Mouse (Mus musculus): Measurements from ENCODE around the gene Sfxn2. TPM values are rescaled to one million over a fixed set of nuclear protein-coding genes. Genes with fewer than 3 reads are reported as not detected.

Gene Sfxn2
- total and polyA plus RNA-seq, 3 experiments: 2.3 to 3.6 (median 2.4) TPM

- 77% methylated on average over 10 of the region's 10 CpGs for WGBS
- Histone ChIP-seq H3K4me1 (ENCODE audit: control insufficient read depth, insufficient read depth, low read length) (peaks cover 34% of the 10 kb centered on the region), H3K4me3 (no peak overlapping the region), H3K9ac (ENCODE audit: low read depth, low read length) (no peak overlapping the region), H3K27me3 (ENCODE audit: control insufficient read depth, insufficient read depth, low read length) (no peaks in the 10 kb centered on the region), H3K36me3 (ENCODE audit: control insufficient read depth, insufficient read depth, low read length) (no peaks in the 10 kb centered on the region), H3K79me2 (replicated peaks; ENCODE audit: control insufficient read depth, insufficient read depth, low read length) (no peaks in the 10 kb centered on the region), H3K27ac (peak overlapping the region; percentile 84)
- TF ChIP-seq EP300 (IDR thresholded peaks at IDR 0.05; ENCODE audit: insufficient read depth, low read depth, low read length) (no peak), POLR2A (IDR thresholded peaks at IDR 0.05; ENCODE audit: insufficient read depth, low read depth, low read length) (no peak)
- DNase-seq: no peak
- intact Hi-C loops (cut with DNase I): loop anchor here (2.0 kb wide), 1 partner anchor 69 kb away; no protein-coding TSS in a partner anchor
These were observed 47.2 kb upstream of the Sfxn2 start for GRCm38 (mm10) chr19:46525691-46526631.

DNA sequence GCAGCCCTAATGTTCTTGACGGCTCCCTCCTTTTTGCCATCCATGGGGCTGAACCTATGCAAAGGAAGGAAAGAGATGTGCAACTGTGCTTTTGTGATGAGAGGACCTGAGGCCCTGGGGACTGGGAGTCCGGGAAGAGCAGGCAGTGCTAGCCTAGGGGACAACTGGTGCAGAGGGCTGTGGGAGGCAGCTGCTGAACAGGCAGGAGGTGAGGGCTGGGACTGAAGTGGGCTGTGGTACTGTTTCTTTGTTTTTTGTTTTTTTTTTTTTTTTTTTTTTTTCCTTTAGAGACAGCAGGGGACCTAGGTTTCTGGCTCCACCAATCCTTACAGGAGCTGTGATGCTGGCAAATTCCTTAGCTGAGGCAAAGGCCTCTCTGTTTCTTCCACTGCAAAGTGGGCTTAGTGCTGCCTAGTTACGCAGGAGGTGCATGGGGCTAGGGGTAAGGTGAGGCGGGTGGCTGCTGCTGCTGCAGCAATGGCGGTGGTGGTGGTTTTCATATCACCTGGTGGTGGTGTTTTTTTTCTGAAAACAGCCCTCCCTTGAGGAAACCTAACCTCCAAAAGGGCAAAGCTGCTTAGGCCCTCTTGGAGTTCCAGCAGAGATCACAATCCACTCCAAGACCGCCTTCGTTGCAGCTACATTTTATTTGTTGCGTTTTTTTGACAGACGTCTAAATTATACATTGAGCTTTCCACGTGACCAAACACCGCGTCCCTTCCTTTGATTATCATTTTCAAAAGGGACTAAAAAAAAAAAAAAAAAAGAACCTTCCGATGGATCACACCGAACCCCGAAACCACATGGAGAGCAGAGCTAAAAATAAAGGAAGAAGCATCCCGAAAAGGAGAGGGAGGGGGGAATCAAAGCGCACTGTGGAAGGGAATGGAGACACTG lies 45.3 kb upstream of the Sfxn2 start:
- Histone ChIP-seq H3K4me1 (ENCODE audit: control insufficient read depth, insufficient read depth, low read length) (peaks cover 30% of the 10 kb centered on the region), H3K27ac (peak overlapping the region; percentile 97), H3K36me3 (ENCODE audit: control insufficient read depth, insufficient read depth, low read length) (no peaks in the 10 kb centered on the region), H3K9ac (ENCODE audit: low read depth, low read length) (no peak overlapping the region; the same call in 1 of the 2 replicates), H3K4me3 (no peak overlapping the region), H3K79me2 (replicated peaks; ENCODE audit: control insufficient read depth, insufficient read depth, low read length) (no peaks in the 10 kb centered on the region), H3K27me3 (ENCODE audit: control insufficient read depth, insufficient read depth, low read length) (no peaks in the 10 kb centered on the region)
- intact Hi-C loops (cut with DNase I): no loop called here
- DNase-seq: no peak
- 29% methylated on average over 17 of the region's 17 CpGs for WGBS
- TF ChIP-seq EP300 (IDR thresholded peaks at IDR 0.05; ENCODE audit: insufficient read depth, low read depth, low read length) (no peak), POLR2A (IDR thresholded peaks at IDR 0.05; ENCODE audit: insufficient read depth, low read depth, low read length) (no peak), CTCF (IDR thresholded peaks at IDR 0.05) (no peak)

DNA sequence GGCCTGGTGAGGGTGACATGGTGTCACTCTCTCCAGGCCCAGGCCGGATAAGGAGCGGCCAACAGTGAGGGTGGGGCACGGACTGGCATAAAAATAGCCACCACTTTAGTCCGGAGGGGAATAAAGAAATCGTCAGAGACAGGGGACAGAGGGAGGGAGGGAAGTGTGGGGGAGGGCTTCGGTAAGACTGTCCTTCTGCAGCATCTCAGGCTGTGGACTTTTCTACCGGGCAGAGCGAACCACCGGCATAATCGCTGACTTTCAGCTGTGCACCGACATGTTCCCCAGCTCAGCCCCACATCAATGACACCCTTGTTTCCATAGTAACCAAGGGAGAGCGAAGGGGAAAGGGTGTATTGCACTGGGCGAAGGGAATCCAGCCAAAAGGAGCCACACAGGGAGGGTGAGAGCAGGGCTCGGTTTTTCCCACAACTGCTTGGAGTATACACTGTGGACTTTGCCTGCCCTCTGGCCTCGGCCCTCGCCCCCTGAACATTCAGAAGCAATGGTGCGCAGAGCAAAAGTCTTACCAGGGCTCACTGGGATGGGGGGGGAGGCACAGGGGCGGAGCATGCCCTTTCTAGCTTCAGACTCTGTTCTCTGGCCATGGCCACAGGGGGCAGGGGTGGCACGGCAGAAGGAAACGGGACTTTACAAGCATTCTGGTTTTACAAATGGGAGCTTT lies 44.5 kb upstream of the Sfxn2 start:
- intact Hi-C loops (cut with DNase I): no loop called here

GRCm38 (mm10) chr19:46529601-46530448 lies 43.3 kb upstream of the Sfxn2 start:
- DNase-seq: no peak
- no peaks in the 10 kb centered on the region for H3K79me2 ChIP-seq (replicated peaks; ENCODE audit: control insufficient read depth, insufficient read depth, low read length)
- no peaks in the 10 kb centered on the region for H3K36me3 ChIP-seq (ENCODE audit: control insufficient read depth, insufficient read depth, low read length)
- H3K9ac ChIP-seq (ENCODE audit: low read depth, low read length): peak overlapping the region; percentile 42; the same call in 1 of the 2 replicates
- H3K4me3 ChIP-seq: no peak overlapping the region
- H3K27me3 ChIP-seq (ENCODE audit: control insufficient read depth, insufficient read depth, low read length): no peaks in the 10 kb centered on the region
- TF ChIP-seq CTCF (IDR thresholded peaks at IDR 0.05): no peak
- no peak for TF ChIP-seq POLR2A (IDR thresholded peaks at IDR 0.05; ENCODE audit: insufficient read depth, low read depth, low read length)
- no peak for TF ChIP-seq EP300 (IDR thresholded peaks at IDR 0.05; ENCODE audit: insufficient read depth, low read depth, low read length)
- 42% methylated on average over 13 of the region's 13 CpGs for WGBS
- H3K27ac ChIP-seq: peak overlapping the region; percentile 97
- H3K4me1 ChIP-seq (ENCODE audit: control insufficient read depth, insufficient read depth, low read length): peaks cover 14% of the 10 kb centered on the region
- intact Hi-C loops (cut with DNase I): no loop called here

More for the DNA sequence above, 44.5 kb upstream of the Sfxn2 start:
- Histone ChIP-seq H3K27ac (peak overlapping the region; percentile 97), H3K9ac (ENCODE audit: low read depth, low read length) (peak overlapping the region; percentile 72), H3K4me1 (ENCODE audit: control insufficient read depth, insufficient read depth, low read length) (peaks cover 23% of the 10 kb centered on the region), H3K36me3 (ENCODE audit: control insufficient read depth, insufficient read depth, low read length) (no peaks in the 10 kb centered on the region), H3K27me3 (ENCODE audit: control insufficient read depth, insufficient read depth, low read length) (no peaks in the 10 kb centered on the region), H3K79me2 (replicated peaks; ENCODE audit: control insufficient read depth, insufficient read depth, low read length) (no peaks in the 10 kb centered on the region), H3K4me3 (peak overlapping the region; percentile 52)
- peak; percentile 74 to 86 for DNase-seq
- 3% methylated on average over 20 of the region's 20 CpGs for WGBS
- TF ChIP-seq EP300 (IDR thresholded peaks at IDR 0.05; ENCODE audit: insufficient read depth, low read depth, low read length) (peak; percentile 67), POLR2A (IDR thresholded peaks at IDR 0.05; ENCODE audit: insufficient read depth, low read depth, low read length) (peak; percentile 65), CTCF (IDR thresholded peaks at IDR 0.05) (peak; percentile 62)
